Mouse (Mus musculus): ENCODE measurements at regions not wholly inside any gene's neighbourhood (a gene's known extent, or its start where the extent isn't known, plus 50 kb on each side); places are given as distances from the start of the nearest gene placed in this dataset.

GRCm38 (mm10) chr13:99617457-99617856 is 101.1 kb upstream of the Map1b start:
- H3K27ac ChIP-seq (ENCODE audit: control insufficient read depth, insufficient read depth, low read length), result no peak overlapping the region
- TF ChIP-seq CTCF (IDR thresholded peaks at IDR 0.05; ENCODE audit: borderline replicate concordance, control insufficient read depth, extremely low read depth, insufficient read depth, low read length, poor library complexity) (no peak), POLR2A (IDR thresholded peaks at IDR 0.05; ENCODE audit: control insufficient read depth, extremely low read depth, insufficient read depth, low read length, poor library complexity) (no peak)
- H3K36me3 ChIP-seq (ENCODE audit: control insufficient read depth, insufficient read depth, low read length), result no peaks in the 10 kb centered on the region
- H3K4me1 ChIP-seq (replicated peaks; ENCODE audit: control insufficient read depth, insufficient read depth, low read length), result no peaks in the 10 kb centered on the region
- no peak overlapping the region for H3K4me3 ChIP-seq (ENCODE audit: control insufficient read depth, insufficient read depth, low read length)
- no peak for DNase-seq
- 78% methylated on average over 5 of the region's 5 CpGs for WGBS
- H3K27me3 ChIP-seq (ENCODE audit: control insufficient read depth, insufficient read depth, low read length), result no peaks in the 10 kb centered on the region

GRCm38 (mm10) chr13:99611715-99612494 is 95.6 kb upstream of the Map1b start:
- no peak for TF ChIP-seq POLR2A (IDR thresholded peaks at IDR 0.05; ENCODE audit: control insufficient read depth, extremely low read depth, insufficient read depth, low read length, poor library complexity)
- TF ChIP-seq CTCF (IDR thresholded peaks at IDR 0.05; ENCODE audit: borderline replicate concordance, control insufficient read depth, extremely low read depth, insufficient read depth, low read length, poor library complexity), result no peak
- Histone ChIP-seq H3K27ac (ENCODE audit: control insufficient read depth, insufficient read depth, low read length) (no peak overlapping the region), H3K4me1 (replicated peaks; ENCODE audit: control insufficient read depth, insufficient read depth, low read length) (no peaks in the 10 kb centered on the region), H3K36me3 (ENCODE audit: control insufficient read depth, insufficient read depth, low read length) (no peaks in the 10 kb centered on the region), H3K4me3 (ENCODE audit: control insufficient read depth, insufficient read depth, low read length) (no peak overlapping the region), H3K27me3 (ENCODE audit: control insufficient read depth, insufficient read depth, low read length) (no peaks in the 10 kb centered on the region)
- DNase-seq, result no peak
- 91% methylated on average over 18 of the region's 18 CpGs for WGBS

- Histone ChIP-seq H3K36me3 (ENCODE audit: control insufficient read depth, insufficient read depth, low read length) (no peaks in the 10 kb centered on the region), H3K4me3 (ENCODE audit: control insufficient read depth, insufficient read depth, low read length) (no peak overlapping the region), H3K27ac (ENCODE audit: control insufficient read depth, insufficient read depth, low read length) (no peak overlapping the region), H3K27me3 (ENCODE audit: control insufficient read depth, insufficient read depth, low read length) (no peaks in the 10 kb centered on the region), H3K4me1 (replicated peaks; ENCODE audit: control insufficient read depth, insufficient read depth, low read length) (no peaks in the 10 kb centered on the region)
- TF ChIP-seq CTCF (IDR thresholded peaks at IDR 0.05; ENCODE audit: borderline replicate concordance, control insufficient read depth, extremely low read depth, insufficient read depth, low read length, poor library complexity), result no peak
- TF ChIP-seq POLR2A (IDR thresholded peaks at IDR 0.05; ENCODE audit: control insufficient read depth, extremely low read depth, insufficient read depth, low read length, poor library complexity), result no peak
- 85% methylated on average over 5 of the region's 5 CpGs for WGBS
- no peak for DNase-seq
Measured at GRCm38 (mm10) chr13:99610498-99610897, 94.2 kb upstream of the Map1b start.

DNA sequence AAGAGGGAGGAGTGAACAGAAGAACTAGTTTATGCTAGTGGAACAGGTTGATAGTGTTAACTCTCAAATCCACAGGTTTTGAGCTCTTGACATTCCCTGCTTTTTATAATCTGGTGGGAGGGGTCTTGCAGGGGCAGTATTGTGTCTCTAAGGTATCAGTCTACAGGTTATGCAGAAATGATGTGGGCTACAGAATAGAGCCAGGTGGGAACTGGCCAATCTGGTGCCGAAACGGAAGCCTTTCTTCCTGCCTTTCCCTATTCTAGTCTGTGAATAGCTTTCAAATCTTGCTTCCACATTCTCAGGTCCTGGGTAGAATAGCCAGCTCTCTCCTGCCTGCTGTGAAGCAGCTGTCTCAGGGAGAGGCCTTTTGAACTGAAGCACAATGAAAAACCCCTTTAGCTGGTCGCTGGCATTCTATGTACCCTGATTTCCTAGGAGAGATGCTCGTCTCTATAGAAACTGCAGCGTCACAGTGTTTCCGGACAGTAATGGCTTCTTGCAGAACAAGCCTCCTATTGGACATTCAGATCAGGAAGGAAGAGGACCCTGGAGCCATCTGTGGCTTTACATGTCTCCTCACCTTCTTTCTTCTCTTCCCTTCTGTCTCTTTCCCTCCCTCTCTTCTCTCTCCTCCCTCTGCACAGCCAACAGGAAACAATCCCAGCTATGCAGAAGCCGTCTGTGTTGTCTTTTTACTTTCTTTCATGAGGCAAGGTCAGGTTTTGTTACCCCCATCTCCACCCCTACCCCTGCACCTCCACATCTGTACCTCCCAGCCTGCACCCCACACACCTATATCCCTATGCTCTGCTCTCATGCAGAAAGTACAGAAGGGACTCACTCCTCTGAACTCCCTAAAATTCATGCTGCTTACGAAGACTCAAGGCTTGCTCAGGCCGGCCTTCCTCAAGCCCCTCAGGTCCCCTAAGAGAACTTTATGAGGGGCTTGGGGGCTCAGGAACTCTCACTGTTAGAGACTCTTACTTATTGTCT is 93.1 kb upstream of the Map1b start:
- Histone ChIP-seq H3K27me3 (ENCODE audit: control insufficient read depth, insufficient read depth, low read length) (no peaks in the 10 kb centered on the region), H3K36me3 (ENCODE audit: control insufficient read depth, insufficient read depth, low read length) (no peaks in the 10 kb centered on the region), H3K4me3 (ENCODE audit: control insufficient read depth, insufficient read depth, low read length) (no peak overlapping the region), H3K27ac (ENCODE audit: control insufficient read depth, insufficient read depth, low read length) (no peak overlapping the region), H3K4me1 (replicated peaks; ENCODE audit: control insufficient read depth, insufficient read depth, low read length) (no peaks in the 10 kb centered on the region)
- WGBS, result 70% methylated on average over 9 of the region's 9 CpGs
- TF ChIP-seq POLR2A (IDR thresholded peaks at IDR 0.05; ENCODE audit: control insufficient read depth, extremely low read depth, insufficient read depth, low read length, poor library complexity) (no peak), CTCF (IDR thresholded peaks at IDR 0.05; ENCODE audit: borderline replicate concordance, control insufficient read depth, extremely low read depth, insufficient read depth, low read length, poor library complexity) (no peak)
- no peak for DNase-seq

GRCm38 (mm10) chr13:99608591-99608990 is 92.3 kb upstream of the Map1b start:
- Histone ChIP-seq H3K36me3 (ENCODE audit: control insufficient read depth, insufficient read depth, low read length) (no peaks in the 10 kb centered on the region), H3K4me3 (ENCODE audit: control insufficient read depth, insufficient read depth, low read length) (no peak overlapping the region), H3K27ac (ENCODE audit: control insufficient read depth, insufficient read depth, low read length) (no peak overlapping the region), H3K4me1 (replicated peaks; ENCODE audit: control insufficient read depth, insufficient read depth, low read length) (no peaks in the 10 kb centered on the region), H3K27me3 (ENCODE audit: control insufficient read depth, insufficient read depth, low read length) (no peaks in the 10 kb centered on the region)
- WGBS, result 44% methylated on average over 5 of the region's 5 CpGs
- DNase-seq, result no peak
- TF ChIP-seq POLR2A (IDR thresholded peaks at IDR 0.05; ENCODE audit: control insufficient read depth, extremely low read depth, insufficient read depth, low read length, poor library complexity) (no peak), CTCF (IDR thresholded peaks at IDR 0.05; ENCODE audit: borderline replicate concordance, control insufficient read depth, extremely low read depth, insufficient read depth, low read length, poor library complexity) (no peak)

DNA sequence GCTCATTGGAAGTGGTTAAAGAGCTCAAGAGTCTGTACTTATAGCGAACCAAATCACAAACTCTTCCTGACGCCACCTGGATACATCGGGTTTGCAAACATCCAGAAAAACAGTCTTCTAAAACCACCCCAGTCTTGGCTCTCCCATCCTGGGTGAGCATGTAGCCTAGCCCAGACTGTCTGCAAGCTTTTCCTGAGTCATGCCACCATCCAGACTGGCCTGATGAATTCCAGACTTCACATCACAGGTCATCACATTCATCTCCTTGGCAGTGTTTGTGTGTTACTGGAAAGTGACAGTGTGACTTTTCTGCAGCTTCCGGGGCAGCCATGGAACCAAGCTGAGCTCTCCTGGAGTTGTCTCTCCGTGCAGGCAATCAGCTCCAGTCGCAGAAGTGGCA is 90.9 kb upstream of the Map1b start:
- no peaks in the 10 kb centered on the region for H3K36me3 ChIP-seq (ENCODE audit: control insufficient read depth, insufficient read depth, low read length)

More for the DNA sequence above, 90.9 kb upstream of the Map1b start:
- no peak for DNase-seq
- 93% methylated on average over 6 of the region's 6 CpGs for WGBS
- no peak overlapping the region for H3K27ac ChIP-seq (ENCODE audit: control insufficient read depth, insufficient read depth, low read length)
- H3K4me3 ChIP-seq (ENCODE audit: control insufficient read depth, insufficient read depth, low read length), result no peak overlapping the region
- no peaks in the 10 kb centered on the region for H3K27me3 ChIP-seq (ENCODE audit: control insufficient read depth, insufficient read depth, low read length)
- TF ChIP-seq CTCF (IDR thresholded peaks at IDR 0.05; ENCODE audit: borderline replicate concordance, control insufficient read depth, extremely low read depth, insufficient read depth, low read length, poor library complexity) (no peak), POLR2A (IDR thresholded peaks at IDR 0.05; ENCODE audit: control insufficient read depth, extremely low read depth, insufficient read depth, low read length, poor library complexity) (no peak)
- no peaks in the 10 kb centered on the region for H3K4me1 ChIP-seq (replicated peaks; ENCODE audit: control insufficient read depth, insufficient read depth, low read length)

All from thymus, adult 2 months (tissue).